Mouse (Mus musculus) heart, embryonic 15.5 days (tissue): Measurements from ENCODE around the gene Akt1s1. TPM values are rescaled to one million over a fixed set of nuclear protein-coding genes. Genes with fewer than 3 reads are reported as not detected.

Experiments used
- ATAC-seq: fragments of 200-750 bp; cut with Nextera tagmentation; replicated peaks from 2 replicates; pipeline ENCODE4 v1.8.0; 2017; ENCODE audit warnings: low read depth, moderate TSS enrichment; ENCODE audit not compliant: insufficient number of reproducible peaks, insufficient read depth, low FRiP score
- H3K27ac ChIP-seq: fragments of 300-500 bp; sonication (generic); 2 replicates; pipeline ENCODE4 v1.5.1; 2015; ENCODE audit warnings: mild to moderate bottlenecking, inconsistent platforms
- H3K27me3 ChIP-seq: fragments of 300-500 bp; sonication (generic); 2 replicates; pipeline ENCODE4 v1.6.1; 2015; ENCODE audit warnings: inconsistent platforms
- H3K36me3 ChIP-seq: fragments of 300-500 bp; sonication (generic); 2 replicates; pipeline ENCODE4 v1.6.1; 2015; ENCODE audit warnings: mild to moderate bottlenecking, inconsistent platforms
- H3K4me1 ChIP-seq: fragments of 300-500 bp; sonication (generic); replicated peaks from 2 replicates; pipeline ENCODE4 v1.6.1; 2015; ENCODE audit warnings: inconsistent platforms
- H3K4me2 ChIP-seq: fragments of 300-500 bp; sonication (generic); 2 replicates; pipeline ENCODE4 v1.6.1; 2015; ENCODE audit warnings: inconsistent platforms, mild to moderate bottlenecking, moderate library complexity
- H3K4me3 ChIP-seq: fragments of 300-500 bp; sonication (generic); 2 replicates; pipeline ENCODE4 v1.5.1; 2015; ENCODE audit warnings: mild to moderate bottlenecking, inconsistent platforms
- H3K9ac ChIP-seq: fragments of 300-500 bp; sonication (generic); 2 replicates; pipeline ENCODE4 v1.6.1; 2015; ENCODE audit warnings: mild to moderate bottlenecking, inconsistent platforms
- H3K9me3 ChIP-seq: fragments of 300-500 bp; sonication (generic); replicated peaks from 2 replicates; pipeline ENCODE4 v1.6.1; 2016; ENCODE audit warnings: inconsistent platforms
- WGBS: fragments of 180-500 bp; shearing (Covaris S2); methylation state at CpG from one replicate; pipeline ENCODE4 v1.1.7; 2015; ENCODE audit warnings: mixed read lengths; 5-methylcytosine and 5-hydroxymethylcytosine counted together
- microRNA counts: library from miRNA; unstranded; fragments of <30 nt; microRNA quantifications from one replicate; lab custom pipeline; 2016
- microRNA-seq: library from miRNA; unstranded; fragments of <30 nt; microRNA quantifications from one replicate; pipeline ENCODE4, GENCODE M21; 2016
- polyA plus RNA-seq: library from polyadenylated mRNA; unstranded; fragments of >200 nt; fragmentation: Nextera tagmentation; extraction: Ambion mirVana; gene quantifications from 2 replicates; pipeline ENCODE4 v1.2.1, GENCODE M21; 2015

The Akt1s1 gene
- polyA plus RNA-seq, 1 experiment from 2014 or later: 91.7 TPM

- ATAC-seq: no peak
- H3K27ac ChIP-seq: peak overlapping the region; percentile 78; the same call in 1 of the 2 replicates
- no peak overlapping the region for H3K4me2 ChIP-seq
- no peak overlapping the region for H3K4me3 ChIP-seq
- 87% methylated on average over 3 of the region's 3 CpGs for WGBS
- no peaks in the 10 kb centered on the region for H3K9me3 ChIP-seq
- no peak overlapping the region for H3K9ac ChIP-seq
- no peaks in the 10 kb centered on the region for H3K27me3 ChIP-seq
- H3K4me1 ChIP-seq: peaks cover 61% of the 10 kb centered on the region
- H3K36me3 ChIP-seq: peaks cover 7% of the 10 kb centered on the region; the same call in 1 of the 2 replicates
These were observed 45.4 kb downstream of the Akt1s1 start for GRCm38 (mm10) chr7:44894175-44894574.

GRCm38 (mm10) chr7:44895206-44895592 is 46.4 kb downstream of the Akt1s1 start:
- Histone ChIP-seq H3K4me2 (peak overlapping the region; percentile 77), H3K9me3 (no peaks in the 10 kb centered on the region), H3K27ac (peak overlapping the region; percentile 94; the same call in 1 of the 2 replicates), H3K4me1 (peaks cover 53% of the 10 kb centered on the region), H3K36me3 (peaks cover 16% of the 10 kb centered on the region), H3K27me3 (no peaks in the 10 kb centered on the region), H3K9ac (no peak overlapping the region), H3K4me3 (peak overlapping the region; percentile 71)
- ATAC-seq: no peak
- WGBS: 74% methylated on average over 7 of the region's 7 CpGs

GRCm38 (mm10) chr7:44895593-44896434 is 47.0 kb downstream of the Akt1s1 start, which contains the start of gene Fuz:
TSS of gene Fuz (plus strand) at chr7:44896079.
- Histone ChIP-seq H3K27ac (peak within 1 kb of the TSS; percentile 94), H3K36me3 (peaks cover 16% of the 10 kb centered on the region; the same call in 1 of the 2 replicates), H3K4me3 (peak within 1 kb of the TSS; percentile 71), H3K4me1 (peaks cover 49% of the 10 kb centered on the region), H3K27me3 (no peaks in the 10 kb centered on the region), H3K4me2 (peak within 1 kb of the TSS; percentile 77), H3K9me3 (no peaks in the 10 kb centered on the region), H3K9ac (peak within 1 kb of the TSS; percentile 76)
- whole genome bisulfite sequencing: 1% methylated on average over 34 of the region's 34 CpGs
- peak; percentile 45 for ATAC-seq

GRCm38 (mm10) chr7:44896499-44896898 is 47.7 kb downstream of the Akt1s1 start:
- peak overlapping the region; percentile 76 for H3K9ac ChIP-seq
- H3K9me3 ChIP-seq: no peaks in the 10 kb centered on the region
- no peak for ATAC-seq
- no peaks in the 10 kb centered on the region for H3K27me3 ChIP-seq
- peaks cover 19% of the 10 kb centered on the region; the same call in 1 of the 2 replicates for H3K36me3 ChIP-seq
- peak overlapping the region; percentile 94 for H3K27ac ChIP-seq
- peak overlapping the region; percentile 71 for H3K4me3 ChIP-seq
- WGBS: 34% methylated on average over 10 of the region's 10 CpGs
- peak overlapping the region; percentile 77 for H3K4me2 ChIP-seq
- peaks cover 49% of the 10 kb centered on the region for H3K4me1 ChIP-seq

GRCm38 (mm10) chr7:44898607-44899006 is 49.8 kb downstream of the Akt1s1 start:
- WGBS: 40% methylated on average over 19 of the region's 19 CpGs
- H3K4me2 ChIP-seq: peak overlapping the region; percentile 6; the same call in 1 of the 2 replicates

GRCm38 (mm10) chr7:44900632-44901031 is 51.8 kb downstream of the Akt1s1 start:
- no peaks in the 10 kb centered on the region for H3K27me3 ChIP-seq
- ATAC-seq: no peak
- peaks cover 39% of the 10 kb centered on the region for H3K4me1 ChIP-seq
- no peak overlapping the region for H3K27ac ChIP-seq
- WGBS: 88% methylated on average over 11 of the region's 11 CpGs
- no peak overlapping the region for H3K4me3 ChIP-seq
- peaks cover 56% of the 10 kb centered on the region for H3K36me3 ChIP-seq
- no peak overlapping the region for H3K4me2 ChIP-seq
- no peak overlapping the region for H3K9ac ChIP-seq
- H3K9me3 ChIP-seq: no peaks in the 10 kb centered on the region

More at GRCm38 (mm10) chr7:44898607-44899006, 49.8 kb downstream of the Akt1s1 start:
- H3K4me1 ChIP-seq: peaks cover 47% of the 10 kb centered on the region
- no peak for ATAC-seq
- H3K9me3 ChIP-seq: no peaks in the 10 kb centered on the region
- H3K9ac ChIP-seq: no peak overlapping the region
- H3K4me3 ChIP-seq: no peak overlapping the region
- peaks cover 36% of the 10 kb centered on the region for H3K36me3 ChIP-seq
- no peaks in the 10 kb centered on the region for H3K27me3 ChIP-seq
- no peak overlapping the region for H3K27ac ChIP-seq

GRCm38 (mm10) chr7:44901230-44901722 is 52.5 kb downstream of the Akt1s1 start:
- peaks cover 63% of the 10 kb centered on the region for H3K36me3 ChIP-seq
- ATAC-seq: no peak
- H3K9me3 ChIP-seq: no peaks in the 10 kb centered on the region
- WGBS: 22% methylated on average over 21 of the region's 21 CpGs
- H3K4me3 ChIP-seq: peak overlapping the region; percentile 35
- H3K4me1 ChIP-seq: peaks cover 39% of the 10 kb centered on the region
- H3K27ac ChIP-seq: peak overlapping the region; percentile 35; the same call in 1 of the 2 replicates
- no peaks in the 10 kb centered on the region for H3K27me3 ChIP-seq
- no peak overlapping the region for H3K9ac ChIP-seq
- H3K4me2 ChIP-seq: peak overlapping the region; percentile 61

MicroRNA genes within 50 kb of the gene (microRNA counts, 519-probe panel; counts per million panel counts)
- microRNA mmu-miR-707 (lab: Ali Mortazavi, UCI): not detected

Small RNAs within 50 kb of the gene (microRNA-seq; reads per million reads assigned to microRNA genes)
- not detected for gene Mir707

Other genes starting within 250 kb of the Akt1s1 start
- 1.7 and 6.3 TPM in 2 replicates for gene Myh14, start 178.1 kb upstream of the Akt1s1 start, polyA plus RNA-seq
- not detected in 2 replicates for gene Izumo2, start 140.2 kb upstream of the Akt1s1 start, polyA plus RNA-seq
- 32.7 and 34.0 TPM in 2 replicates for gene Vrk3, start 100.6 kb upstream of the Akt1s1 start, polyA plus RNA-seq
- 0.47 and 0.58 TPM in 2 replicates for gene Zfp473, start 97.9 kb upstream of the Akt1s1 start, polyA plus RNA-seq
- gene Nup62, start 32.9 kb upstream of the Akt1s1 start, polyA plus RNA-seq: 57.2 and 77.3 TPM in 2 replicates
- 1.1 and 3.2 TPM in 2 replicates for gene Il4i1, start 32.6 kb upstream of the Akt1s1 start, polyA plus RNA-seq
- gene Atf5, start 32.3 kb upstream of the Akt1s1 start, polyA plus RNA-seq: 2.5 TPM in 2 replicates
- gene Tbc1d17, start 88 bp downstream of the Akt1s1 start, polyA plus RNA-seq: 53.2 and 63.4 TPM in 2 replicates
- gene Pnkp, start 8.1 kb downstream of the Akt1s1 start, polyA plus RNA-seq: 22.4 and 28.7 TPM in 2 replicates
- gene Ptov1, start 20.8 kb downstream of the Akt1s1 start, polyA plus RNA-seq: 206 and 273 TPM in 2 replicates
- 72.9 and 93.9 TPM in 2 replicates for gene Med25, start 43.7 kb downstream of the Akt1s1 start, polyA plus RNA-seq
- 11.9 and 16.3 TPM in 2 replicates for gene Fuz, start 47.1 kb downstream of the Akt1s1 start, polyA plus RNA-seq
- gene Ap2a1, start 80.5 kb downstream of the Akt1s1 start, polyA plus RNA-seq: 51.9 and 57.4 TPM in 2 replicates
- gene Tsks, start 94.2 kb downstream of the Akt1s1 start, polyA plus RNA-seq: 0.13 and 0.27 TPM in 2 replicates
- 9.0 and 12.2 TPM in 2 replicates for gene Cpt1c, start 125.9 kb downstream of the Akt1s1 start, polyA plus RNA-seq
- 315 and 356 TPM in 2 replicates for gene Prmt1, start 137.6 kb downstream of the Akt1s1 start, polyA plus RNA-seq
- 61.6 and 76.7 TPM in 2 replicates for gene Irf3, start 148.7 kb downstream of the Akt1s1 start, polyA plus RNA-seq
- gene Bcl2l12, start 149.7 kb downstream of the Akt1s1 start, polyA plus RNA-seq: 34.5 and 35.4 TPM in 2 replicates
- gene Scaf1, start 167.4 kb downstream of the Akt1s1 start, polyA plus RNA-seq: 25.1 and 32.5 TPM in 2 replicates
- 76.4 and 80.8 TPM in 2 replicates for gene Rras, start 169.0 kb downstream of the Akt1s1 start, polyA plus RNA-seq
- 5.0 and 7.6 TPM in 2 replicates for gene Prr12, start 203.9 kb downstream of the Akt1s1 start, polyA plus RNA-seq
- gene Nosip, start 213.4 kb downstream of the Akt1s1 start, polyA plus RNA-seq: 42.4 and 54.8 TPM in 2 replicates
- 12.9 and 15.9 TPM in 2 replicates for gene Prrg2, start 213.7 kb downstream of the Akt1s1 start, polyA plus RNA-seq
- 223 and 285 TPM in 2 replicates for gene Rcn3, start 243.2 kb downstream of the Akt1s1 start, polyA plus RNA-seq